Mouse (Mus musculus) G1E-ER4 (cell line): ENCODE data around the gene Nt5c2. TPM values are rescaled to one million over a fixed set of nuclear protein-coding genes. Genes with fewer than 3 reads are reported as not detected.

Experiments
- GATA1 ChIP-seq: IDR thresholded peaks from one replicate; pipeline ENCODE4 v1.8.0; 2012; ENCODE audit warnings: low read length, inconsistent platforms
- polyA plus RNA-seq: library from polyadenylated mRNA; stranded (reverse); fragments of >175 nt; gene quantifications from 2 replicates; pipeline ENCODE4 v1.2.3, GENCODE M21; 2012

Gene Nt5c2
- polyA plus RNA-seq, result 6.8 and 14.2 TPM in 2 replicates

- no peak for TF ChIP-seq GATA1
Observed at GRCm38 (mm10) chr19:47014447-47015381, at the start of gene Nt5c2, which contains the start of gene Ina. Gene Nt5c2 (minus strand): TSS chr19:47015153. Gene Ina (plus strand): TSS chr19:47014698.

- no peak for TF ChIP-seq GATA1
Observed at GRCm38 (mm10) chr19:47057684-47058083, 42.7 kb upstream of the Nt5c2 start.

DNA sequence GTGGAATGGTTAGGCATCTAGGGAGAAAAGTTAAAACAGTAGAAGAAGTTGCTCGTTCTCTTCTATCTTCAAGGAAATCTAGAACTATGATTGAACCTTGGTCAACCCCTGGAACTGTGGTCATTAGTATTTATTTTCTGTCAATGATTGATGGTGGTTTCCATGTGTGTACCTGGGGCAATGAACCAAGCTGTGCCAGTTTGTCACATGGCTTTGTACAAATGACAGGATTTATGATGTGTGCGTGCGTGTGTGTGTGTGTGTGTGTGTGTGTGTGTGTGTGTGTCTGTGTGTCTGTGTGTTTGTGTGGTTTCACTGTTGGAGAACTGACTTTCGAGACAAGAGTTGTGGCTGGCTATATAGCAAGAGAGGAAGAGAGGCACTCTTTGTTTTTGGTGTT, 38.5 kb upstream of the Nt5c2 start:
- TF ChIP-seq GATA1, result no peak

DNA sequence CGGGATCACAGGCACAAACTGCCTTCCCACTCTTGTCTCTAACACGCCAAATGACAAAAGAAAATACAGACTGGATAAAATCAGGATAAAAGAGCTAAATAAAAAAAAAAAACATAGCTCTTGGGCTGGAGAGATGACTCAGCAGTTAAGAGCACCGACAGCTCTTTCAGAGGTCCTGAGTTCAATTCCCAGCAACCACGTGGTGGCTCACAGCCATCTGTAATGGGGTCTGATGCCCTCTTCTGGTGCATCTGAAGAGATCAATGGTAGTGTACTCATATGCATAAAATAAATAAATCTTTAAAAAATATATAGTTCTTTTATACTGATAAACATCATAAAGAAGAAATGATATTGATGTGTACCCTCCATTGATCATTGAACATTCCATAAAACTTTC, 38.0 kb upstream of the Nt5c2 start:
- no peak for TF ChIP-seq GATA1

DNA sequence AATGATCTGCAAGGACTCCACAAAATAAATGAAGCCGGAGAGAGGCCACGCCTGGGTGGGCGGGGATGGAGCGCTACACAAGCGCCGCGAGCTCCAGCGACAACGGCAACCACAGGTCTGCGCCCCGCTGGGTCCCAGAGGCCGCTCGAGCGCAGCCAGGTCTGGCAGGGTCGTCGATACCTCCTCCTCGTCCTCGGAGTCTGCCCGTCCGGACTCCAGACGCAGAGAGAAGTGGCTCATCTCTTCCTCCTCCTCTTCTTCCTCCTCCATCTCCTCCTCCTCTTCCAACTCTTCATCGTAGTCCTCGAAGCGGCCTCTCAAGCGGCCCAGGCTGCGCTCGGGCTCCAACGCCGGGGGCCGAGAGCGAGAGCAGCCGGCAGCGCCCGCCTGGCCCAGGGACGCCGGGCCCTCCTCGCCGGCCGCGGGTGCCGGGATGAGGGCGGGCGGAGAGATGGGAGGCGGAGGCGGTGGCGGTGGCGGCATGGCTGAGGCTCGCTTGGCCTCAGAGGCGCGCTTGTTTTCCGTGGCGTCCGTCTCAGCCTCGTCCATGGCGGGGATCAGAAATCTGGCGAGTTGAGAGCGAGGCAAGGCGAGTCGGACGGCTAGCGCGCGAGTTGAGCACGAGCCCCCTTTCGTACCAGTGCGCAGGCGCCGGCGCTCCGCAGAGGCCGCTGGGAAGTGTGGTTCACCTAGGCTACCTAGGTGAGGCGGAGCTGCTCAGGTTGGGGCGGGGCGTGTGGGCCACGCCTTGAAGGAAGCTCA, 35.5 kb upstream of the Nt5c2 start, which contains the start of gene Pcgf6:
TSS of gene Pcgf6 (minus strand) at position 636 of the 762 bp plus-strand sequence.
- no peak for TF ChIP-seq GATA1

- TF ChIP-seq GATA1, result no peak
Observed at GRCm38 (mm10) chr19:47049840-47050239, 34.9 kb upstream of the Nt5c2 start.

DNA sequence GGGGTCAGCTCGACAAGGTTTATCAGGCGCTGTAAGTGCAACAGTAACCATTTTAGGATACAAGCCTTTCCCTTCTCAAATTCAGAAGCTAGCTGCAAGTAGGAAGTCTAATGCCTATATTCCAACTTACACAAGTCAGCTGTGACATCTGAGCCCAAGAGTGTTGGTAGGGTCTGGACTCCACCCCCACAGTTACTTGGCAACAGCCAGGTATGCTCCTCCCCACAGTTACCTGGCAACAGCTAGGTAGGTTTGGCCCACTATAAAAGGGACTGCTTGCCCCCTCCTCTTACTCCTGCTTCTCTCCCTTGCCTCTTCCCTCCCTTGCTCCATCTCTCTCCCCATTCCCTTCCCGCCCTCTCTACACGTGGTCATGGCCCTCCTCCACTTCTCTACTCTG, 34.1 kb upstream of the Nt5c2 start:
- no peak for TF ChIP-seq GATA1

DNA sequence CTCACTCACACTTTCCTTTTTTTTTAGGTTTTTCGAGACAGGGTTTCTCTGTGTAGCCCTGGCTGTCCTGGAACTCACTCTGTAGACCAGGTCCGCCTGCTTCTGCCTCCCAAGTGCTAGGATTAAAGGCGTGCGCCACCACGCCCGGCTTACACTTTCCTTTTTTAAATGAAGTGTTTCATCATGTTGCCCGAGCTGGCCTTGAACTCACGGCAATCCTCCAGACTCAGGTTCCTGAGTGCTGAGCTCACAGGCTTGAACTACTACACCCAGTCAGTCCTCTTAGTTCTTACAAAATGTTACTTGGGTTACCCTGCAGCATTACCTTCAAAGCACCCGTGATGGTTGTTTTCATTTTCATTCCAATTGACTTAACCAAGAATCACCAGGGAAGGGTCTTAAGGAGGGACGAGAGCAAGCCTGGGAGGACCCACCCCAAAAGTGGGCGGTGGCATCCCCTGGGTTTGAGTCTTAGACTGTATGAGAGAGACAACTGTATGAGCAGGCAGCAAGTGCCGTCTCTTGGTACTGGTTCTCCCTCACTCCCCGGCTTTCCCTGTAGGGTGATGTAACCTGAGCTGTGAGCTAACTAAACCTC, 32.4 kb upstream of the Nt5c2 start:
- TF ChIP-seq GATA1, result no peak

GRCm38 (mm10) chr19:47046343-47046742, 31.4 kb upstream of the Nt5c2 start:
- TF ChIP-seq GATA1, result no peak

DNA sequence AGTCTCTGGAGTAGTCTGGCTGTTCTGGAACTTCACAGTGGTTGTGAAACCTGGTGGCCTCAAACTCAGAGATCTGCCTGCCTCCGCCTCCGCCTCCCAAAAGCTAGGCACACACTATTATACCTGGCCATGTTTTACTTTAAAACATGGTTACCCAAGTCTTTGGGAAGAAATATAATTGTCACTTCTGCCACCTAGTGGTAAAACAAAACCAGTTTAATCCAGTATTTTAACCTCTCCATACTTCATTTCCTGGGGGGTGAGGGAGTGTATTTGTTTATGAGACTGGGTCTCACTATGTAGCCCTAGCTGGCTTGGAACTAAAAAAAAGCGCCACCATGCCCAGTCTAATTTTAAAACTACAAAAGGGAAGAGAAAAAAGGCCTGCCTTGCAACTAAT, 28.7 kb upstream of the Nt5c2 start:
- no peak for TF ChIP-seq GATA1

DNA sequence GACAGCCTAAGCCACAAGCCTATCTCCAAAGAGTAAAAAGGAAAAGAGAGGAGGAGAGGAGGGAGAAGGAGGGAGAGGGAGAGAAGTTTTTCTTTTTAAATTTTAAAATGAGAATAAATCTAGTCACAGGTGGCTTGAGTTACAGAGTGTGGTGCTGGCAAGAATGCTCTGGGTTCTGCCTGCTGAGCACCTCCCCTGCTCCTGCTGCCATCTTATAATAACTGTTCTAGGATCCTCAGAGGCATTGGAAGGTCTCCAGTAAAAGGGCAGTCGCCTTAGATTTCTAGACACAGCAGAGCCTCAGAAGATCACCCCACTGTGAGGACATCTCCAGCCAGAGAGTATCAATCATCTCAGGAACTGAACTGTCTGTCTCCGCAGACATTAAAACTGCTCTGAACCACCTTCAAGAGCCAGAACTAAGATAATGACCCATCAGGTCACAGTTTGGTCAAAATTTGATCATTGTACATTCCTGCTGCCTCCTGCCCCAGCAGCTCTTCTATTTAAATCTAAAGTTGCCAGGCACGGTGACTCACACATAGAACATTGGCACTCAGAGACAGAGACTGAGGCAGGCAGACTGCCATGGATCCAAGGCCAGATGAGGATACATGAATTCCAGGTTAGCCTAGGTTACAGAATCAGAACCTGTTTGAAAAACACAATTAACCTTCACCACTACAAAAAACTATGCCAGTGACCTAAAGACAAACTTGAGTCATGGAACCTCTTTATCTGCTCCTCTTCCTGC, 25.9 kb upstream of the Nt5c2 start:
- TF ChIP-seq GATA1, result no peak

- TF ChIP-seq GATA1, result no peak
Observed at GRCm38 (mm10) chr19:47036596-47036995, 21.6 kb upstream of the Nt5c2 start.

DNA sequence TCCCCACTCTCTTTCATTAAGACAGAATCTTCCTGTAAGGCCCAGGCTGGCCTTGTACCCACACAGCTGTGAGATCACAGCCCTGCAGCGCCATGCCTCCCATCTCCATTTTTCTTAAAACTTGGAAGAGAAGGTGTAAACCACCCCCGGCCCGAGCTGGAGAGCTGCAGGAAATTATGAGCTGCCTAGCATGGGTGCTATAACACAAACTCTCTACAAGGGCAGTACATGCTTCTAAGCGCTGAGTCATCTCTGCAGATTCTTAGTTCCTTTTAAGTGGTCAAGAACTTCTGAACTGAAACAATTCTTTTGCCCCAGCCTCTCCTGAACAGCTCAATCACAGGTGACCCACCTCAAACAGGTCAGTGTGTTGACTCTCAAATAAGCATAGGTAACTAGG, 20.0 kb upstream of the Nt5c2 start:
- no peak for TF ChIP-seq GATA1

DNA sequence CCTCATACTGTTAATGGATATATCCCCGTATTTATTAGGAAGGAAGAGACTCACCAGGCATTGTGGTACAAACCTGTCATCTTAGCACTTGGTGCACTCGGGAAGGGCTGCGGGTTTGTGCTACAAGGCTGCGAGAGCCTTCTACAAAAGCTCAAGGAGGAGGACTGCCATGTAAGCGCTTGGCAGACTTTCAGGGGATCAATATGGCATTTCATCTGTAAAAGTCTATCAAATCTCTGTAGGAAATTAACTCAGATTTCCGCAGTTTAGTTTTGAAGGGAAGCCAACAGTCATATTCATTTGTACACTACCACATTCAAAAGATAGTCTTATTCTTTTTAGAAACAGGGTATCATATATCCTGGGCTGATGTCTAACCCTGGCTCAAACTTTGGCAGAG, 16.8 kb upstream of the Nt5c2 start:
- TF ChIP-seq GATA1, result no peak

DNA sequence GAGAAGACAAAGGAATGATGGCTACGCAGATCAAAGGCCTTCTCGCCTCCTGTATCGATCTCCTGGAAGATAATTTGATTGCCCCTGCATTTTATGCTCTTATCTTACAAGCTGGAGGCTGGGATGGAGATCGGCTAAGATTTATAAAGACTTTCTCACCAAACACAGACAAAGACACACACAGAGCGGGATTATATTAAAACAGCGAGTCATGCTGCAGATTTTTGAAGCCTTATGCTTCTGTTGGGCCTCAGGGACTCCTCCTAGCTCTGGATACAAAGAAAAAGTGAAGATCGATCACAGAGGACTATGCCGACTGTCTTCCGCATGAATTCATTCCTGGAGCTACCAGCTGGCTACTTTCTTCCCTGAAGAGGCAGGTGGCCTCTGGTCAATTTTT, 14.8 kb upstream of the Nt5c2 start:
- TF ChIP-seq GATA1, result no peak

DNA sequence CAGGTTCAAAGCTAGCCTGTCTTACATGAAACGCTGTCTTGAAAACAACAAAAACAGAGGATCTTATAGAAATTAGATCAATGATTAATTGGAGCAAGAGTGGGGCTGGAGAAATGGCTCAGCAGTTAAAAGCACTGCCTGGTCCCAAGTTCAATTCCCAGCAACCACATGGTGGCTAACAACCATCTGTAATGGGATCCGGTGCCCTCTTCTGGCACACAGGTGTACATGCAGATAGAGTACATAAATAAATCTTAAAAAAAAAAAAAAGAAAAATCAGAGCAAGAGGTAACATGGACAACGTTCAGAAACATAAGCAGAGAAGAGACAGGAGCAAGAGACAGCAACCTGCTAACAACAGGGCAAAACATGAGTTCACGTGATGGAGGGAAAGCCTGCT, 11.6 kb upstream of the Nt5c2 start:
- TF ChIP-seq GATA1, result no peak
